Mouse (Mus musculus) G1E (cell line): Measurements from ENCODE around the gene Slitrk1.

Experiments
- CTCF ChIP-seq: IDR thresholded peaks from 2 replicates; pipeline ENCODE4 v1.5.1; 2012; ENCODE audit warnings: low read depth, low read length, inconsistent platforms, mixed read lengths
- GATA1 ChIP-seq: IDR thresholded peaks from 2 replicates; pipeline ENCODE4 v1.6.1; 2012; ENCODE audit warnings: borderline replicate concordance, low read length, inconsistent platforms, mixed read lengths
- GATA2 ChIP-seq: IDR thresholded peaks from 2 replicates; pipeline ENCODE4 v1.6.1; 2012; ENCODE audit warnings: low read depth, low read length, inconsistent platforms, borderline replicate concordance
- POLR2AphosphoS5 ChIP-seq: IDR thresholded peaks from 2 replicates; pipeline ENCODE4 v1.6.1; 2012; ENCODE audit warnings: low read depth, low read length, inconsistent platforms; ENCODE audit not compliant: insufficient replicate concordance
- TAL1 ChIP-seq: conservative IDR thresholded peaks from 2 replicates; pipeline ENCODE4 v1.6.1; 2012; ENCODE audit warnings: low read depth, low read length, inconsistent platforms, mixed read lengths

DNA sequence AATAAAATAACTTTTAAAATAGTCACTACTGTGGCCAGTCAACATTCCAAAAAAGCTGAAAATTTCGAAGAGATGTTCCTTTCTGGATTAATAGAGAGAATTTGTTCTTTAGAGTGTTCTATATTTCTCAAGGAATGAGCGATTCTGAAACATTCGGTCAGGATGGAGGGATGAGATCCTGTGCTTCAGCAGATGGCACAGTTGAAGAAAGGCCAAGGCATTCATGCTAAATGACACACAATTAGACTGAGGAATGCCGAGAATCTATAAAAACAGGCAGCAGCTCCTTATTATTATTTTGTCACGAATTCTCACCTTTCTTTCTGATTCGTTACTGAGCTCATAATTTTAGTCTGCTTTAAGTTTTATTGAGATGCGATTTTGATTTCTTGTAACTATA lies 15.4 kb downstream of the Slitrk1 start:
- TF ChIP-seq GATA1 (no peak), CTCF (no peak), POLR2AphosphoS5 (no peak), TAL1 (no peak), GATA2 (no peak)
